Mouse (Mus musculus) frontal cortex, postnatal 14 days (tissue): Measurements from ENCODE around the gene Mcub.

Experiments used
- DNase-seq, 2 experiments: peaks; one replicate each; pipeline ENCODE4 v3.0.0; 2022; ENCODE audit warnings: low spot score in 2 of 2

The Mcub gene

GRCm38 (mm10) chr3:129949158-129949773, 20.7 kb downstream of the Mcub start:
- no peak for DNase-seq

- DNase-seq: no peak
Measured at GRCm38 (mm10) chr3:129948359-129948758, 21.6 kb downstream of the Mcub start.

GRCm38 (mm10) chr3:129946217-129946914, 23.6 kb downstream of the Mcub start:
- DNase-seq: no peak

DNA sequence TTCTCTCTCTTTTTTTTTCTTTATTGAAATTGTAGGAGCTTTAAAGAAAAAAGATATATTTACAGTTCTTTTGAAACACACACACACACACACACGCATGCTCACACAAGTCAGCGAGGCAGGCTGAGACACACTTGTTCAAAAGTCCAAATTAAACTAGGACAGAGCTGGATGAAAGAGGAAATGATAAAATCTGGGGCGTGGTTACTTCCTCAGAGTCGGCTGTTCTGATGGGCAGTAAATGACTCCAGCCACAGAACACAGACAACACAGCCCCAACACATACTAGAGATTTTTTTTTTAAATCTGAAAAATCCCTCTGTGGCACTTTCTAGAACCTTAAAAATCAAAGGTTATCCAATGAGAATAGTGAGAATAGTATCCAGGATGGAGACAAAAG, 26.2 kb downstream of the Mcub start:
- no peak for DNase-seq

DNA sequence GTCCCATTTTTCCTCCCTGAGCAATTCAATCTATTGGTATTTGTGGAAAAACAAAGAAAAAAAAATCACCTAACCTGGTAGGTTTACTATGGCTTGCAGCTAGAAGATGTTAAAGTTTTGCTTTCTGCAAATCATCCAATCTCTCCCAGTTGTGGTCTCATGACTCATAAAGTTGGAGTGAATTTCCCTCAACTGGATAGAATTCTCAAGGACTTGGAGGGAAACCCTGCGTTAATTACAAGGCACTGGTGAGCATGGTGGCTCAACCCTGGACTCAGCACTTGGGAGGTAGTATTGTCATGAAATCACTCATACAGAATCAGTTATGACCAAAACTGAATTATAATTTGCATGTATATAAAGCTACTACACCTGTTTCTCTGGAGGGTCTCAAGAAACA, 28.7 kb downstream of the Mcub start:
- no peak for DNase-seq

DNA sequence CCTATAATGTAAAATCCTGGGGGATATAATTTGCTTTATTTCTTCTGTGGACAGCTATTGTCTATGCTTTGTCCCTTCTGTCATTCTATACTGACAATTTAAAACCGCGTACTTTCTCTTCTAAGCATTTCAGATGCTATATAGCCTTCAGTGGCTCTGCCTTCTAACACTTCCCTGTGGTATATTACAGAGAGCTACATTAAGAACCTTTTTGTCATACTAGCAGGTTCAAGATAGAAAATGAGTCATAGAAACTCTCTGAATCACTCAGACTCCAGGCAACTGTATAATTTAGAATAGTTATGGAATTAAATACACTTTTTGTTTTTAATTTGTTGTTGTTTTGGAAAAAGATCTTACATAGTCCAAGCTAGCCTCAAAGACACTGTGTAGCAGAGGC, 29.2 kb downstream of the Mcub start:
- DNase-seq: no peak

DNA sequence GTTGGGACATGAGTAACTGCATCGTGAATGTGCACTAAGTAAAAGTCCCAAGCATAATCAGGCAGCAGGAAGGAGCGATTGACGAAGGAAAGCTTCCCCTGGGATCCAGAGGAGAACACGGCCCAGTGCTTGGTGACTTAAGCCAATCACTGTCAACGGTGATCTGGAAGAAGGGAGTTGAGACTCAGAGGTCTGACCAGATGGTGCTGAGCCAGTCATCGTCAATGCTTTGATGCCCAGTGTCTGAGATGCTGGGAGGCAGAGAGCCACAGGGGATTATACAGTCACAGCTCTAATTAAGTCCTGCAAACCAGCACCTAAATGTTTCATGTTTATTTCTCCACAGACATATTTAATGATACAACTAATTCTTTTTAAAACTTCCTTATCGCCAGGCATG, 30.9 kb downstream of the Mcub start:
- DNase-seq: no peak

GRCm38 (mm10) chr3:129937848-129938247, 32.2 kb downstream of the Mcub start:
- DNase-seq: no peak

DNA sequence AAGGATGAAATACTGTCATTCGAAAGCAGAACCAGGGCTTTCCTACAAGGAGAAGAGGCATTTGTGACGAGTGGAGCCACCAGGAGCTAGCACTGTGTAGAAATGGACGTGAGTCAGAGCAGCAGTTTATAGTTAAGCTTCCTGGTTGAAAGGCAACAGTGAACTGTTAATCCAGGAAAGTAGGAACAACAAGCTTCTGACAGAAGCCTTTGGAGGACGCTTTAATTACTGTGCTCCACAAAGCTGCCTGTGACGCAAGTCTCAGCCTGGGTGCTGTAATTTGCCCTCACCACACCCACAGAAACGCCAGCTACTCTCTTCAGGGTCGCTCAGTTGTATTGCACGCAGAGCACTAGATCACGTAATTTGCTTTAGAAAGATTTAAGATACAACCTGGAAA, 33.4 kb downstream of the Mcub start:
- DNase-seq: no peak

- DNase-seq: no peak
Measured at GRCm38 (mm10) chr3:129932443-129932842, 37.6 kb downstream of the Mcub start.

- no peak for DNase-seq
Measured at GRCm38 (mm10) chr3:129930213-129930778, 39.7 kb downstream of the Mcub start.

- DNase-seq: no peak
Measured at GRCm38 (mm10) chr3:129925861-129926260, 44.1 kb downstream of the Mcub start.

DNA sequence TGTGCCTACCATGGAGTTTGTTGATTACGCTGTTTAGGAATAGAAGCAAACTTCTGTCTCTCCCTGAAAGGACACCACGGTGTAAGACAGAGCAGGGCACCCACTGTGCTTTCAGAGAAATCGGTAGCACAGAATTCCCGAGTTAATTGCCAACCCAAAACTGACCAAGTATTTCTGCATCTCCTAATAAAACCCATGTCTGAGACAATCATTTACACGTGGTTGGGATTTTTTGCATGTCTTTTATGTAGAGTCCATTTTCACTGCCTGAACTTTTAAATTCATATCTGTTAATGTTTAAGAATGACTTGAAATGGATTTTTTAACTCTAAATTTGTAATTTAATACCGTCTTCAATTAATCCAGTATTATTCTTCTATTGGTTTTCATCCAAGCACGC, 46.4 kb downstream of the Mcub start:
- DNase-seq: no peak

GRCm38 (mm10) chr3:129918434-129918833, 51.6 kb downstream of the Mcub start:
- peak; percentile 24 to 70 for DNase-seq

DNA sequence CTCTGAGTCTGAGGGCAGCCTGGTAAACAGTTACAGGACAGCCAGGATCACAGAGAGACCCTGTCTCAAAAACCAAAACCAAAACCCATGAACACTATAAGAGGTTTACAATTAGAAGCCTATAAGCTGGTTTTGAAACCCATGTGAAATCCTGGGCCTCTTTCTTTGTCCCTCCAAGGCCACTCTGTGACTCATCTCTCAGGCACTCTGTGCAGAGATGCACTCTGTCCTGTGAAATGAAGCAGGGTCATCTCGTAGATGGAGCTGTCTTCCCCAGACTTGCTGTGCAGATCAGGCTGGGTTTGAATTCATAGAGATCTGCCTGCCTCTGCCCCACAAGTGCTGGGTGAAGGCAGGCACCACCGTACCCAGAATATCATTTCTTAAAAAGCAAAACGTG, 52.6 kb downstream of the Mcub start:
- no peak for DNase-seq

DNA sequence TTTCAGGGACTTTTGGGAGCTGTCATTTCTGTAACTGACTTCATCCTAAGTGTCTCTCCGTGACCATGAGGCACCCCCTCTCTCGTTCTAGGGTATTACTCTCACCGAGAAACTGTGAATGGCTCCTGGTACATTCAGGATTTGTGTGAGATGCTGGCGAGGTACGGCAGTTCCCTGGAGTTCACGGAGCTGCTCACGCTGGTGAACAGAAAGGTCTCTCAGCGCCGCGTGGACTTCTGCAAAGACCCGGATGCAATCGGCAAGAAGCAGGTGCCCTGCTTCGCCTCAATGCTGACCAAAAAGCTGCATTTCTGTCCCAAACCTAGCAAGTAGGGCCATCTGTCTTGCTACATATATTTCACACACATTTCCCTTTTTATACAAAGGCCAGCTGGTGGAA, 56.8 kb downstream of the Mcub start:
- no peak for DNase-seq

GRCm38 (mm10) chr3:129912025-129912424, 58.0 kb downstream of the Mcub start:
- DNase-seq: no peak

DNA sequence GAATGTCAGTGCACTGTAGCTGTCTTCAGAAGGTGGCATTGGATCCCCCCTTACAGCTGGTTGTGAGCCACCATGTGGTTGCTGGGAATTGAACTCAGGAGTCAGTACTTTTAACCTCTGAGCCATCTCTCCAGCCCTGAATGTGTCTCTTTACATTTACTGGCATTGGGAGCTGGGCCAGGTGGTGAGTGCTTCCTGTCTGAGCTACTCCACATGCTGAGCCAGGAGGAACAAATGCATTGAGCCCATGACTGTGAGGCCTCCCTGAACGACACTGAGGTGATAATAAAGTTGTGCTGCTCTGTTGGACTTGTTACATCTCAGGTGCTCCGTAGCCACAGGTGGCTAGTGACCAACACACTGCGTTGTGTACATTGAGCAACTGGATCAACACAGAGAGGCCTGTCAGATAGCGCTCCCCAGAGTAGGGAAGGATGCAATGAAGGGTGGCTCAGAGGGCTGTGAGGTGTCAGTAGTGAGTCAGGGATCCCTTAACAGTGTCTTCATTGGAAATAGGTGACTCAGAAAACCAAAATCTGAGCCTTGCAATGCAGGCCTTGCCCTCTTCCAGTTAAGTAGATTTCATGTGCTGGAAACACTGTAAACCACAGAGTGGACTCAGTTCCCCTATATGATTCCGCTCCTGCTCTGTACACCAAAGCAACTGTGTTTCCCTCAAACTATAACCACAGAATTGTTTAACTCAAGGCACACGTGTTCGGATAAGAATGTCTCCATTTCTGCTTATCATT, 65.4 kb downstream of the Mcub start:
- DNase-seq: no peak

DNA sequence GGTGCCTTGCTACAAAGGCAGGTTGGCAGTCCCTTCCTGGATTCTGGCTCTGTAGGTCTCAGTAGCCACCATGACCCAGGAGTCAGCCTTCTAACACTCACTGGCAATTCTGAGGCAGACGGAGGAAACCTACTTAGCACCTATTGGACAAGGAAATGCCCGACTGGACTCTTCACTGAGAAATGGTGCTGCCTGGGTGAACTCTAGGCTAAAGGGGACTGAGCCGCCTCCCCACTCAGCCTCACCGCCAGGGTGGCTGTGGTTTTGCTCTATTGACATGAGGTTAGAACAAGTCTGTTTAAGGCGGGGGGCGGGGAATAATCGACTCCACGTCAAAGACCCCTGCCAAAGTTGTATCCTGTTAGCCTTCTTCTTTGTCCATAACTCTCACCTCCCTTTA, 66.1 kb downstream of the Mcub start:
- DNase-seq: no peak

GRCm38 (mm10) chr3:129903369-129903768, 66.6 kb downstream of the Mcub start:
- no peak for DNase-seq

DNA sequence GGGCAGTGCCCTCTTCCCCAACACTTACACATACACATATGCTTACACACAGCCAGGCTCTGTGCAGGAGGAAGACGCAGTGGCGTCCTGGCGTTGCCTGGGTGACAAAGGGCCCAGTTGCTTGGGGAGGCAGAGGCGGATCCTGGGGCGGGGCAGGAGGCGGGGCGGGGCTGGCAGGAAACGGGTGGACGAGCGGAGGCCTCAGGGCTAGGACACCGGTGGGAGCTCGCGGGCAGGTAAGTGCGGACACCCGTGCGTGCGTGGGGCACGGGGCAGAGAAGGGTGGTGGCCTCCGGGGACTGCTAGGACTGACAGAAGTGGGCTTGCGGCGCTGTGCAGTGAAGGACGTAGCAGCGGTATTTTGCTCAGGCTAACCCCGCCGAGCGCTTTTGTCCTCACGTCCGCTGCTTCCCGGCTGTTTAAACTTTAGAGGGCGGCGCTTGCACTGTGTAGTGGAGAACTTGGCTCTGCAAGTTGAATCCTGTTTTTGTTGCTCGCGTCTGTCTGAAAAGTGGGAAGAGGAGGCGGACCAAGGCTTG, 68.7 kb downstream of the Mcub start, which contains the start of gene Casp6:
Gene Casp6, plus strand, starts transcription at position 155 of the 539 bp plus-strand sequence.
- DNase-seq: peak in 1 of 2 experiments; percentile 38

- DNase-seq: no peak
Measured at GRCm38 (mm10) chr3:129898886-129899285, 71.1 kb downstream of the Mcub start.
